Mouse (Mus musculus): ENCODE results near the gene Gxylt1. TPM values are rescaled to one million over a fixed set of nuclear protein-coding genes. Genes with fewer than 3 reads are reported as not detected.
"Not testable (repeated sequence)": the region's sequence is repeated elsewhere in the genome, so short reads cannot be mapped to it uniquely, and the experiment has no call there.

Gene Gxylt1
- 3.7 and 5.0 TPM in 2 replicates for polyA plus RNA-seq (2012; rRNA removed)

GRCm38 (mm10) chr15:93274679-93275583, at the start of gene Gxylt1:
TSS of gene Gxylt1 (minus strand) at chr15:93275179.
- peak; percentile 47 for DNase-seq (ENCODE audit: low read depth)

- DNase-seq (ENCODE audit: low read depth): no peak
These were observed 43.8 kb upstream of the Gxylt1 start for GRCm38 (mm10) chr15:93318781-93319180.

GRCm38 (mm10) chr15:93310304-93310703, 35.3 kb upstream of the Gxylt1 start:
- DNase-seq (ENCODE audit: low read depth): not testable (repeated sequence)

GRCm38 (mm10) chr15:93298197-93298596, 23.2 kb upstream of the Gxylt1 start:
- no peak for DNase-seq (ENCODE audit: low read depth)

- DNase-seq (ENCODE audit: low read depth): no peak
These were observed 19.5 kb upstream of the Gxylt1 start for GRCm38 (mm10) chr15:93294483-93294882.

- DNase-seq (ENCODE audit: low read depth): no peak
These were observed 13.3 kb upstream of the Gxylt1 start for GRCm38 (mm10) chr15:93288321-93288720.

- no peak for DNase-seq (ENCODE audit: low read depth)
These were observed 12.6 kb upstream of the Gxylt1 start for GRCm38 (mm10) chr15:93287628-93288027.

- DNase-seq (ENCODE audit: low read depth): no peak
These were observed 10.3 kb upstream of the Gxylt1 start for GRCm38 (mm10) chr15:93285244-93285643.

GRCm38 (mm10) chr15:93284326-93284725, 9.3 kb upstream of the Gxylt1 start:
- no peak for DNase-seq (ENCODE audit: low read depth)

- DNase-seq (ENCODE audit: low read depth): no peak
These were observed 8.4 kb upstream of the Gxylt1 start for GRCm38 (mm10) chr15:93283349-93283748.

GRCm38 (mm10) chr15:93276276-93276675, 1.3 kb upstream of the Gxylt1 start:
- DNase-seq (ENCODE audit: low read depth): no peak

- DNase-seq (ENCODE audit: low read depth): no peak
These were observed 644 bp upstream of the Gxylt1 start for GRCm38 (mm10) chr15:93275623-93276022.

- no peak for DNase-seq (ENCODE audit: low read depth)
These were observed 946 bp downstream of the Gxylt1 start for GRCm38 (mm10) chr15:93273788-93274678.

GRCm38 (mm10) chr15:93272948-93273347, 2.0 kb downstream of the Gxylt1 start:
- no peak for DNase-seq (ENCODE audit: low read depth)

- no peak for DNase-seq (ENCODE audit: low read depth)
These were observed 4.6 kb downstream of the Gxylt1 start for GRCm38 (mm10) chr15:93270289-93270855.

GRCm38 (mm10) chr15:93269572-93269971, 5.4 kb downstream of the Gxylt1 start:
- DNase-seq (ENCODE audit: low read depth): no peak

- DNase-seq (ENCODE audit: low read depth): no peak
These were observed 7.0 kb downstream of the Gxylt1 start for GRCm38 (mm10) chr15:93268001-93268400.

- no peak for DNase-seq (ENCODE audit: low read depth)
These were observed 7.5 kb downstream of the Gxylt1 start for GRCm38 (mm10) chr15:93267479-93267878.

- no peak for DNase-seq (ENCODE audit: low read depth)
These were observed 8.6 kb downstream of the Gxylt1 start for GRCm38 (mm10) chr15:93266361-93266760.

GRCm38 (mm10) chr15:93265728-93266127, 9.3 kb downstream of the Gxylt1 start:
- DNase-seq (ENCODE audit: low read depth): no peak

- DNase-seq (ENCODE audit: low read depth): no peak
These were observed 9.7 kb downstream of the Gxylt1 start for GRCm38 (mm10) chr15:93265231-93265630.

- DNase-seq (ENCODE audit: low read depth): no peak
These were observed 10.8 kb downstream of the Gxylt1 start for GRCm38 (mm10) chr15:93264221-93264620.
